8 mouse cellular contexts compared by ENCODE assay signal in the genomic region with DNA sequence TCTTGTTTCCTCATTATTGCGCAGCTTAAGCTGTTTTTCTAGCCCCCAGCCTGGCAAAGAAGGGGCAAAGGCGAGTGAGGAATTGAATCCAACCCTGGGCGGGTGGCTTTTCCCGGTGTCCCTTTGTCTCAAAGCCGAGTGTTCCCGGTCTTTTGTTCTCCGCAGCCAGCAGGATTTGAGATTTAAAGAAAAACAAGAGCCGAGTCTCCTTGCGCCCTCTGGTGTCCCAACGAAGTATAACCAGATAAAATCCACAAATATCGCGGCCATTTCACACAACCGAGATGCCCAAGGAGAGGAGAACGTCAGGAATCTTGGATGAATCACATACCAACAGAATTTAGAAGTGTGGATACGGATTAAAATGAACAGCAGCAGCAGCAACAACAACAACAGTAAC. TPM values are rescaled to one million over a fixed set of nuclear protein-coding genes. Genes with fewer than 3 reads are reported as not detected.
DNase-seq lines count a peak whose midpoint lies in the region; ATAC-seq lines count a peak whose summit lies in the region.

No protein-coding gene starts in this region.

- H3K27ac ChIP-seq in intestine, embryonic 16.5 days (ENCODE audit: low read length), result peak overlapping the region; percentile 83
- H3K27ac ChIP-seq in midbrain, embryonic 10.5 days (replicated peaks), result peak overlapping the region; percentile 89

- no peaks in the 10 kb centered on the region for H3K9me3 ChIP-seq in intestine, embryonic 16.5 days (ENCODE audit: control insufficient read depth, low read length)
- no peaks in the 10 kb centered on the region for H3K9me3 ChIP-seq in midbrain, embryonic 10.5 days (replicated peaks)

- intact Hi-C loops in left cerebral cortex, postnatal 36 days (cut with DNase I), result loop anchor here (2.0 to 5.0 kb wide), 2 partner anchors 17 to 49 kb away; no protein-coding TSS in a partner anchor

- under 1% methylated on average over 15 of the region's 15 CpGs for WGBS in intestine, embryonic 16.5 days
- under 1% methylated on average over 15 of the region's 15 CpGs for WGBS in midbrain, embryonic 10.5 days

- peak overlapping the region; percentile 80 for H3K9ac ChIP-seq in intestine, embryonic 16.5 days (ENCODE audit: low read depth, low read length)

- 0 out of 2 replicates have a peak, but pooled peaks have one; percentile 10 for ATAC-seq in intestine, embryonic 16.5 days

- DNase-seq in urinary bladder, adult 18-20 months (ENCODE audit: low spot score in 2 of 2), result peak; percentile 67 to 69
- no peak for DNase-seq in urinary bladder, postnatal 10 days (ENCODE audit: low spot score)
- peak; percentile 91 for DNase-seq in embryo, embryonic 9.5 days (ENCODE audit: extremely low spot score)
- DNase-seq in gastrocnemius, postnatal 4 days (ENCODE audit: low spot score in 2 of 2), result peak; percentile 62 to 80
- DNase-seq in left cerebral cortex, postnatal 36 days (ENCODE audit: low spot score in 2 of 2), result peak; percentile 79 to 87
- peak; percentile 89 for DNase-seq in midbrain, embryonic 10.5 days (ENCODE audit: low spot score)
- peak; percentile 80 for DNase-seq in right cerebral cortex, postnatal 4 days

- peaks cover 10% of the 10 kb centered on the region for H3K4me1 ChIP-seq in intestine, embryonic 16.5 days (ENCODE audit: control insufficient read depth, insufficient read depth, low read length)
- peaks cover 27% of the 10 kb centered on the region for H3K4me1 ChIP-seq in midbrain, embryonic 10.5 days

- no peaks in the 10 kb centered on the region for H3K27me3 ChIP-seq in intestine, embryonic 16.5 days (replicated peaks; ENCODE audit: control insufficient read depth, insufficient read depth, low read length)
- no peaks in the 10 kb centered on the region for H3K27me3 ChIP-seq in midbrain, embryonic 10.5 days (ENCODE audit: low read depth, poor library complexity, severe bottlenecking)

- H3K4me2 ChIP-seq in intestine, embryonic 16.5 days (ENCODE audit: low read depth, low read length), result peak overlapping the region; percentile 71

- H3K36me3 ChIP-seq in intestine, embryonic 16.5 days (ENCODE audit: control insufficient read depth, insufficient read depth, low read length), result no peaks in the 10 kb centered on the region
- no peaks in the 10 kb centered on the region for H3K36me3 ChIP-seq in midbrain, embryonic 10.5 days

- H3K4me3 ChIP-seq in intestine, embryonic 16.5 days (ENCODE audit: low read length), result peak overlapping the region; percentile 50
- H3K4me3 ChIP-seq in midbrain, embryonic 10.5 days, result peak overlapping the region; percentile 37

RNA-seq across cellular contexts. Expression of a gene that starts 6.8 kb away (rescaled TPM):
- 100 to 1,000 TPM; 170 to 177 TPM for total RNA-seq in gastrocnemius, postnatal 4 days (2021)
- 110 and 111 TPM in 2 replicates for polyA plus RNA-seq in intestine, embryonic 16.5 days (2015; fragmentation: Nextera tagmentation; extraction: Ambion mirVana)
- 10 to 100 TPM; 34.6 to 41.3 TPM for total RNA-seq in left cerebral cortex, postnatal 36 days (2021)
- 272 and 275 TPM in 2 replicates for polyA plus RNA-seq in midbrain, embryonic 10.5 days (2016; fragmentation: Nextera tagmentation; extraction: Ambion mirVana)

Comparison
In these comparisons a context has a peak if more than half of its experiments do, and no peak if none do; other contexts are left out.
1. RNA of a gene that starts 6.8 kb away (total RNA-seq): 170 to 177 TPM in gastrocnemius, postnatal 4 days; 34.6 to 41.3 TPM in left cerebral cortex, postnatal 36 days; every median in the first group is over 4 times any median in the second.